Mouse (Mus musculus) adrenal gland, postnatal 0 days (tissue): ENCODE data around the gene Cxcl5. TPM values are rescaled to one million over a fixed set of nuclear protein-coding genes. Genes with fewer than 3 reads are reported as not detected.

Source experiments
- microRNA-seq: library from miRNA; unstranded; fragments of <30 nt; microRNA quantifications from one replicate; pipeline ENCODE4, GENCODE M21; 2016; ENCODE audit warnings: borderline replicate concordance; ENCODE audit not compliant: insufficient number of aligned reads
- polyA plus RNA-seq: library from polyadenylated mRNA; unstranded; fragments of >200 nt; fragmentation: Nextera tagmentation; extraction: Ambion mirVana; gene quantifications from 2 replicates; pipeline ENCODE4 v1.2.1, GENCODE M21; 2015

Gene Cxcl5
- 0.14 TPM in 1 of 2 replicates, not detected in the other for polyA plus RNA-seq

DNA sequence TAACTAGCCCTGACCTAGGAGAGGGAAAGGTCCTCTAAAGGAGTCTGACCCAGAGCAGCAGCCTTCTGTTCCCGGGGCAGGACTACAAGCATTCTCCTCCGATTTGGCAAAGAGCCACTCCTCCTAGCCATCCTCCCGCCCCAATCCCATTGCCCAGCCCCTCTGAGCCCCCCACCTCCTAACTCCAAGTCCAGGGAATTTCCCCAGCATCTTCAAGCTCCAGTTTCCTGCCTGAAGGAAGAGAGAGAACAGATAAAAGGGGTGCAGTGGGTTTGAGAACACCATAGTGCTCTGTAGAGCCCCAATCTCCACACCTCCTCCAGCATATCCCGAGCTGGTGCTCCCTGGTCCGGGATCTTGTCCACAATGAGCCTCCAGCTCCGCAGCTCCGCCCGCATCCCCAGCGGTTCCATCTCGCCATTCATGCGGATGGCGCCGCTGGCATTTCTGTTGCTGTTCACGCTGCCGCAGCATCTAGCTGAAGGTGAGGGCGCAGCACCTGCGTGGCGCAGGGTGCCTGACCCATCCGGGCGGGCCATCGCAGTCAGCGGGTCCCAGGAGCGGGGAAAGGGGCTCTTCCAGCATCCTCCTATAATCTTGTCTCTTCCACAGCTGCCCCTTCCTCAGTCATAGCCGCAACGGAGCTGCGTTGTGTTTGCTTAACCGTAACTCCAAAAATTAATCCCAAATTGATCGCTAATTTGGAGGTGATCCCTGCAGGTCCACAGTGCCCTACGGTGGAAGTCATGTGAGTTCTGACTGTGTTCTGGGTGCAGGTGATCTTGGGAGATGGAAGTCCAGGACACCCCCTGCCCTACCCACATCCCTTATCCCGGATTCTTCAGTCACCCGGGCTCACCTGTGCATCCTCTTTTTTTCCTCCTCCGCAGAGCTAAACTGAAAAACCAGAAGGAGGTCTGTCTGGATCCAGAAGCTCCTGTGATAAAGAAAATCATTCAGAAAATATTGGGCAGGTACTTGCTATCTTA is at the start of gene Cxcl5:
Gene Cxcl5 (plus strand): TSS at position 284 of the 989 bp plus-strand sequence.

DNA sequence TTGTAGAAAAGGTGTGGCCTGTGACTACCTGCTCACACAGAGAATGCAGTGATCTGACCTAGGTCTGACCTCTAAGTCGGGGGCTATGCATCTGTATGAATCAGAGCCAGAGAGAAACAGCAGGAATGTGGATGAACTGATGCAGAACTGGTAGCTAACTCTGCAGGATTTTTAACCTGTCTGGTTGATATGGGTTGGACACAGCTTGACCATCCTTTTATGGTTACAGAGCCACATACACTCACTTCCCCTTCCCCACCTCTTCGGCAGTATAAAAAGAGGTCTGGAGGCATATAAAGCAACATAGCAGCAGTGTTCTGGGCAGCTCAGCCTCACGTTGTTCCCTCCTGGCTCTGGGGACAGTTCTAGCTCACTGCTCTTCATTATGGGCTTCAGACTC is 9.1 kb downstream of the Cxcl5 start, which contains the start of gene Ppbp:
Gene Ppbp (plus strand): TSS at position 301 of the 400 bp plus-strand sequence.

DNA sequence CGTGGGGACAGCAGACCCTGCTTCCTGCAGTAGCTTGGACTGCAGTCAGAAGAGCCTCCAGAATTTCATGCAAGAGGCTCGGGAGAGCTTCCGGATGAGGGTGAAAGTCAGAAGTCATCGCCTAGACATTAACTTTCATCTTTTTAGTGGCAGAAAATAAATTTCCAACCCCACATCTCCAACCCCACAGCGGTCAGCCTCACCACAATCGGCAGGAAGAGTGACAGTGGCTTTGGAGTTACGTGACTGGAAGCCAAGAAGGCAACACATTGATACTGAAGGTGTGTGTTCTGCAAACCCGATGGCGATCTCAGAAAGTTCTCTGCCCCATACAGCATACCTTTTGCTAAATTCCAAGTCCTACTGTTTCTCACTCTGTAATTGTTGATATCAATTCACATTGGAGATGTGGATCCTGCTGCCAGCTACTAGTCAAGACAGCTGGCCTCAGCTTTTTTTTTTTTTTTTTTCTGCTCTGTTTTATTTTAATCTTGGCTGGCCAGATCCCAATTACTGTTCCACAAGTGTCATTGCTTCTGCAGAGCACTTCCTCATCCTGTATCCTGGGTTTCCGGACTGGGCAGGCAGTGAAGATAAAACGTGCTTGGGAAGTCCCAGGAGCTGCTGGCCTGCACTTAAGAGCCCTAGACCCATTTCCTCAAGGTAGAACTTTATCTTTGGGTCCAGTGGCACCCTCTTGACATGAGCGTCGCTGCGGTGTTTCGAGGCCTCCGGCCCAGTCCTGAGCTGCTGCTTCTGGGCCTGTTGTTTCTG is 12.9 kb downstream of the Cxcl5 start, which contains the start of gene Pf4:
Gene Pf4 (plus strand): TSS at position 556 of the 774 bp plus-strand sequence.

DNA sequence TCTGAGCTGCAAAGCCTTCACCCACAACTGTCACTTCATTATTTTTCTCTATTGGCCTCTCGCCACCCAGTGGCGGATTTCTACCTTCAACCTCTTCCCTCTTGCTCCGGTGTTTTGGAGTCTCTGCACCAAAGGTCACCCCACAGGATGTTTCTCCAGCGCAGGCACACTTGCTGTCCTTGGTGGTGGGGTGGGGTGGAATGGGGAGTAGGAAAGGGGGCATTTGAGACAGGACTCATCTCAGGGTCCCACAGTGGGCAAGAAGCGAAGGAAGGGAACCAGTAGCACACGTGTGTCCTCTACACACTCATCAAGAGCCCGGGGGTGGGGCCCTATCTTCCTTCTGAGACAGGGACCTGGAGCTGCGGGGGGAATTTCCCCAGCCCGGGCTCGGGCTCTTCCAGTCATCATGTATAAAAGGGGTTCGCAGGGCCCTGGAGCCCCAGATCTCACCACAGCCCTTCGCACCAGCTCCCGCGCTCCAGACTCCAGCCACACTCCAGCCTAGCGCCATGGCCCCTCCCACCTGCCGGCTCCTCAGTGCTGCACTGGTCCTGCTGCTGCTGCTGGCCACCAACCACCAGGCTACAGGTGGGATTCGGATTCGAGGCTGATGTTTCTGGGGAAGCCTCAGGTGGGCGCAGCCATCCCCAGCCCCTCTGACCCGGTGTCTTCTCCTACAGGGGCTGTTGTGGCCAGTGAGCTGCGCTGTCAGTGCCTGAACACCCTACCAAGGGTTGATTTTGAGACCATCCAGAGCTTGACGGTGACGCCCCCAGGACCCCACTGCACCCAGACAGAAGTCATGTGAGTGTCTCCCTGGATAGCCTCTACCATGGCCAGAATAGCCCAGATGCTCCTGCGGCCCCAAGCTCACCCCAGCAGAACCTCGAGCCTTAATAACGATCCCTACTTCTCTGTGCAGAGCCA is 26.8 kb downstream of the Cxcl5 start, which contains the start of gene Cxcl3:
Gene Cxcl3 (plus strand): TSS at position 445 of the 930 bp plus-strand sequence.

DNA sequence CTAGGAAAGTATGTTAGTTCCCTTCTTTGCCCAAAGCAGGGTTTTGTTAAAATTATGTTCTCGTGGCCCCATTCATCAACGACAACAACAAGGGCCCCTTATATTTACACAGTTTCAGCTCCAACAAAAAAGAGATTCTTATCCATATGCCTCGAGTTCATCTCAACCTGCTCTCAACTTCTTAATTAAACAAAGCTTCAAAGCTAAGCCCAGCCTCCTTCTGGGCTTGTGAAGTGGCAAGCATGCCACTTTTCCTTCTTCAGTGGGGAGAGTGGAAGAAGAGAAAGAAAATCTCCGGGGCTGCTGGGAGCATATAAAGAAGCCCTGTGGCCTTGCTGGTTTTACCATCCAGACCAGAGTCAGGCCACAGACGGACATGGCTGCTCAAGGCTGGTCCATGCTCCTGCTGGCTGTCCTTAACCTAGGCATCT is 35.0 kb downstream of the Cxcl5 start, which contains the start of gene Cxcl15:
Gene Cxcl15 (plus strand): TSS at position 340 of the 431 bp plus-strand sequence.

Small RNA genes within 50 kb of the gene (microRNA-seq; reads per million reads assigned to microRNA genes)
- gene Gm24322 = not detected

Other genes starting within 250 kb of the Cxcl5 start
- gene Afm, start 240.4 kb upstream of the Cxcl5 start, polyA plus RNA-seq = 1.4 and 1.7 TPM in 2 replicates
- 0.22 and 0.46 TPM in 2 replicates for gene 5830473C10Rik, start 198.3 kb upstream of the Cxcl5 start, polyA plus RNA-seq
- gene Rassf6, start 118.7 kb upstream of the Cxcl5 start, polyA plus RNA-seq = 0.65 and 1.3 TPM in 2 replicates
- gene Ppbp, start 9.2 kb downstream of the Cxcl5 start, polyA plus RNA-seq = 10.6 and 15.7 TPM in 2 replicates
- 548 and 780 TPM in 2 replicates for gene Pf4, start 13.1 kb downstream of the Cxcl5 start, polyA plus RNA-seq
- not detected in 2 replicates for gene Cxcl3, start 26.7 kb downstream of the Cxcl5 start, polyA plus RNA-seq
- gene Cxcl15, start 35.2 kb downstream of the Cxcl5 start, polyA plus RNA-seq = 0.35 and 0.50 TPM in 2 replicates
- 0.65 and 1.1 TPM in 2 replicates for gene Cxcl1, start 131.9 kb downstream of the Cxcl5 start, polyA plus RNA-seq
- gene Cxcl2, start 144.5 kb downstream of the Cxcl5 start, polyA plus RNA-seq = 0.27 and 0.84 TPM in 2 replicates
- 60.8 and 103 TPM in 2 replicates for gene Mthfd2l, start 171.8 kb downstream of the Cxcl5 start, polyA plus RNA-seq